Comparison of ENCODE assay signal across 8 mouse cellular contexts in the genomic region with DNA sequence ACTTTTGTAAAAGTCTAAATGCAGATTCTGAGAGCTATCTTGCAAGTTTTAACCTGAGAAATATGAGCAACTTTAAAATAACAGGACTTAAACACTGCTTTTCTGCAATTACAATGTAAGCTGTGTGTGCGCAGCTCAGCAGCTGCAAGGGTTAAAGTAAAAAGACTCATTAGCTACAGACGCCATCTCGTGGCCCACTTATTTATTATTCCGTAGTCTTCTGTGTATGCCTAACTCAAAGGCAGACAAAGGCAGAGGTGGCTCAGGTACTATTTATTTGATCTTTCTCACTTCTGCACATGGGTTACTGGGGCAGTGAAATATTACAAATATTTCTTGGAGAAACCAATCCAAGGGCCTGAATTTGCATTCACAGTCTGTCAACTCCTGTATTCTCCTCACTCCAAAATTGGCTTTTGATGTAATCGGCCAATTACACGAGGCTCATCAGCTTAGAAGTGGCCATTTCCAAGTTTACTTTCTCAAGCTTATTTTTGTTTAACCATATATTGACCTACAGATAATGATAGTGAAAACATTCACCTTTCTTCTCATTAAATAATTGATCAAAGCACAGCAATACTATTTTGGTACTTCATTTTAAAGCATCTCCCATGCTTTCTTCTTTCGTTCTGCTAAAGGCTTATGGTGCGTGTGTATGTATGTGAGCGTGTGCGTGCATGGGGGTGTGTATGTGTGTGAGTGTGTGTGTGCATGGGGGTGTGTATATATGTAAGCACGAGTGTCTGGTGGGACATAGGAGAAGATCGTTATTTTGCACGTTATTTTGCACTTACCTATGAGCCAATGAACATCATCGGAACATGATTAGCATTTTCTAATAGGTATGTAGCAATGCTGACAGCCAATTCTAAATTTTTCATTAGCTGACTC.
DNase-seq lines count a peak whose midpoint lies in the region; ATAC-seq and TF ChIP-seq lines count a peak whose summit lies in the region.

No protein-coding gene starts in this region.

- TF ChIP-seq POLR2A in cortical plate, adult 2 months (IDR thresholded peaks at IDR 0.05; ENCODE audit: extremely low read depth, insufficient read depth, low read length) = no peak

- no peak overlapping the region for H3K27ac ChIP-seq in cortical plate, adult 2 months (ENCODE audit: insufficient read depth, low read length)
- no peak overlapping the region for H3K27ac ChIP-seq in hindbrain, embryonic 14.5 days
- no peak overlapping the region for H3K27ac ChIP-seq in left cerebral cortex, adult 2 months
- no peak overlapping the region for H3K27ac ChIP-seq in neural tube, embryonic 15.5 days (replicated peaks)

- H3K4me3 ChIP-seq in cortical plate, adult 2 months (ENCODE audit: insufficient read depth, low read length) = no peak overlapping the region
- no peak overlapping the region for H3K4me3 ChIP-seq in hindbrain, embryonic 14.5 days (replicated peaks; ENCODE audit: low read length)
- H3K4me3 ChIP-seq in left cerebral cortex, adult 2 months = no peak overlapping the region
- H3K4me3 ChIP-seq in neural tube, embryonic 15.5 days (replicated peaks) = no peak overlapping the region

- no peaks in the 10 kb centered on the region for H3K4me1 ChIP-seq in cortical plate, adult 2 months (ENCODE audit: control insufficient read depth, insufficient read depth, low read length)
- H3K4me1 ChIP-seq in hindbrain, embryonic 14.5 days (replicated peaks; ENCODE audit: control insufficient read depth, insufficient read depth, low read length) = no peaks in the 10 kb centered on the region
- H3K4me1 ChIP-seq in neural tube, embryonic 15.5 days = peaks cover 10% of the 10 kb centered on the region; the same call in 1 of the 2 replicates

- no peaks in the 10 kb centered on the region for H3K36me3 ChIP-seq in hindbrain, embryonic 14.5 days (replicated peaks; ENCODE audit: control insufficient read depth, insufficient read depth)
- no peaks in the 10 kb centered on the region for H3K36me3 ChIP-seq in neural tube, embryonic 15.5 days

- peak; percentile 5 to 12 for DNase-seq in adrenal gland, postnatal 36 days
- no peak for DNase-seq in adrenal gland, adult 8-10 months
- DNase-seq in hindbrain, embryonic 14.5 days (ENCODE audit: low spot score) = peak; percentile 82
- DNase-seq in left cerebral cortex, adult 2 months (ENCODE audit: extremely low spot score in 1 of 2, low spot score in 2 of 2) = peak in 1 of 2 experiments; percentile 64
- DNase-seq in c-Kit-positive CD71-positive TER-119-positive erythroid progenitor cells, embryonic 14.5 days (ENCODE audit: low spot score) = no peak
- DNase-seq in cerebellum, adult 9-11 months = no peak

- H3K4me2 ChIP-seq in hindbrain, embryonic 14.5 days (replicated peaks) = no peak overlapping the region
- H3K4me2 ChIP-seq in neural tube, embryonic 15.5 days = no peak overlapping the region

- H3K9ac ChIP-seq in hindbrain, embryonic 14.5 days = no peak overlapping the region
- no peak overlapping the region for H3K9ac ChIP-seq in neural tube, embryonic 15.5 days (replicated peaks)

- TF ChIP-seq CTCF in cortical plate, adult 2 months (IDR thresholded peaks at IDR 0.05; ENCODE audit: extremely low read depth, insufficient read depth, low read length) = peak; percentile 42; the same call in 1 of the 2 replicates
- TF ChIP-seq CTCF in left cerebral cortex, adult 2 months (IDR thresholded peaks at IDR 0.05) = peak; percentile 55

- intact Hi-C loops in left cerebral cortex, adult 2 months (cut with DNase I) = loop anchor here (2.0 to 10.0 kb wide), 4 partner anchors 82 to 887 kb away; a partner anchor contains a TSS

- 63% methylated on average over 14 of the region's 14 CpGs for WGBS in hindbrain, embryonic 14.5 days
- WGBS in neural tube, embryonic 15.5 days = 60% methylated on average over 14 of the region's 14 CpGs

- ATAC-seq in hindbrain, embryonic 14.5 days (ENCODE audit: low FRiP score) = peak; percentile 68; the same call in 1 of the 2 replicates
- ATAC-seq in neural tube, embryonic 15.5 days (ENCODE audit: low FRiP score) = peak; percentile 89

- H3K27me3 ChIP-seq in hindbrain, embryonic 14.5 days (ENCODE audit: control insufficient read depth, insufficient read depth, low read length) = no peaks in the 10 kb centered on the region
- no peaks in the 10 kb centered on the region for H3K27me3 ChIP-seq in neural tube, embryonic 15.5 days (replicated peaks)

- no peaks in the 10 kb centered on the region for H3K9me3 ChIP-seq in hindbrain, embryonic 14.5 days (ENCODE audit: control insufficient read depth, low read length)
- H3K9me3 ChIP-seq in neural tube, embryonic 15.5 days (replicated peaks) = no peaks in the 10 kb centered on the region

Comparison
In these comparisons a context has a peak if more than half of its experiments do, and no peak if none do; other contexts are left out.
1. DNase-seq: peak in adrenal gland, postnatal 36 days (2 of 2) and hindbrain, embryonic 14.5 days (single experiment); none in adrenal gland, adult 8-10 months (single experiment), c-Kit-positive CD71-positive TER-119-positive erythroid progenitor cells, embryonic 14.5 days (single experiment) and cerebellum, adult 9-11 months (single experiment).